Mouse (Mus musculus): ENCODE results near the gene Prkce.

Prkce gene

GRCm38 (mm10) chr17:86225488-86226186, 58.1 kb downstream of the Prkce start:
- DNase-seq (ENCODE audit: low spot score in 2 of 2) = no peak

GRCm38 (mm10) chr17:86226198-86226597, 58.6 kb downstream of the Prkce start:
- no peak for DNase-seq (ENCODE audit: low spot score in 2 of 2)

GRCm38 (mm10) chr17:86226635-86227034, 59.0 kb downstream of the Prkce start:
- DNase-seq (ENCODE audit: low spot score in 2 of 2) = no peak

- DNase-seq (ENCODE audit: low spot score in 2 of 2) = no peak
Observed at GRCm38 (mm10) chr17:86227389-86227788, 59.8 kb downstream of the Prkce start.

DNA sequence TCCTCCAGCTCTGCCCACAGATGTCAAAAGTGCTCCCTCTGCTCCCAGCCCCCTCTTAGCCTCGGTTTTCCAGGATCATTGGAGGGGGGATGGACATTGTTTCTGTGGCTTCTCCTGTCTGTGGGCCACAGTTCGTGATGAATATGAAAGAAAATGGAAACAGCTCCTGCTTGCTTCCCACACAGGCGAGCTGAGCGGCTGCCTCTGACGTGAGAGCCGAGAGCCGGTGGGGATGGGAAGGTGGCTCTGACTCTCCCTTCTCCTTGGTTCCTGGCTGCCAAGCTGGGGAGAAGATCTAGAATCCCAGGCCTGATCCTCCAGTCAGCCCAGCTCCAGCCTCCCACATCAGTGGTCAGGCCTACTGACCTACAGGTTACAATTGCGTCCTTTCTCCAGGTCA, 61.3 kb downstream of the Prkce start:
- DNase-seq (ENCODE audit: low spot score in 2 of 2) = no peak

DNA sequence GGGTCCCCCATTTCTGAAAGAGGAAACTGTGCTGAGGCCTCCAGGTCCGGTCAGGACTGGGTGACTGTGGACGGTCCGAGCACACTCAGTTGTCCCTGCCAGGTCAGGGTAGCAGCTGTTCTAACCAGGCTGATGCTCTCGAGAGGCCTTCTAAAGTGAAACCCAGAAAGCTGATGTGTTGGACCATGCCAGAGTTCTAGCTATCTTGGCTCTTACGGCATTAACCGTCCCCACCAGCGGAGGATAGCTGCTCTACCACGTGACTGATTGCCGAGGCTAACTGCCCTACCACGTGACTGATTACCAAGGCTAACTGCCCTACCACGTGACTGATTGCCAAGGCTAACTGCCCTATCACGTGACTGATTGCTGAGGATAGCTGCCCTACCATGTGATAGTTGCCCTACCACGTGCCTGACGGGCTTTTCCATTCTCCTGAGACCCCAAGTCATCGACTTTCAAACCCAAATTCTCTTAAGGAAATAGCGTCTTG, 62.6 kb downstream of the Prkce start:
- DNase-seq (ENCODE audit: low spot score in 2 of 2) = no peak

GRCm38 (mm10) chr17:86231741-86232179, 64.2 kb downstream of the Prkce start:
- peak; percentile 47 to 79 for DNase-seq (ENCODE audit: low spot score in 2 of 2)

- DNase-seq (ENCODE audit: low spot score in 2 of 2) = no peak
Observed at GRCm38 (mm10) chr17:86232248-86232647, 64.7 kb downstream of the Prkce start.

DNA sequence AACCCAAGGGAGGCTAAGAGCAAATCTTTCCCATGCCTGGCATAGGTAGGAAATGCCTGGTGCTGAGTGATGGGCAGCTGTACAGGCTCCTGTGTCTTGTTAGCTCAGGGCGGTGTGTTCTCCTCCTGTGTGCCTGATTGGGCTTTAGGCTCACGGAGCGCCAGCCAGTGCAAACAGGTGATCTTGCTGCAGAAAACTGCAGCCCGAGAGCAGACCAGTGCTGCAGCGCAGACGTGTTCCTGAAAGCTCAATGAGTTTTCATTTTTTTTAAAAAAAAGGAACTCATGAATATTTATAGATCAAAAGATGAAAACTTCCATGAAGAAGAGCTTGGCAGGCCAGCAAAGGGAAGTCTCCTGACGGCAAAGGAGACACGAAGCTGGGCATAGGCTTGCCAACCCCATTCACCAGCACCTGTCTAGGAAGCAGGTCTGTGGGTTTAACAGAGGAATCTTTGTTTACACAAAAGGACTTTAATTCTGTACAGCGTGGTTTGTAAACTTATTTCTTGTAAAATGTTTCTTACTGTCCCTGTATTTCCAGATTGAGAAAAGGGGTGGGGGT, 67.1 kb downstream of the Prkce start:
- no peak for DNase-seq (ENCODE audit: low spot score in 2 of 2)

GRCm38 (mm10) chr17:86236026-86236712, 68.6 kb downstream of the Prkce start:
- DNase-seq (ENCODE audit: low spot score in 2 of 2) = peak in 1 of 2 experiments; percentile 73

- no peak for DNase-seq (ENCODE audit: low spot score in 2 of 2)
Observed at GRCm38 (mm10) chr17:86236861-86237763, 69.5 kb downstream of the Prkce start.

GRCm38 (mm10) chr17:86242291-86242690, 74.7 kb downstream of the Prkce start:
- DNase-seq (ENCODE audit: low spot score in 2 of 2) = no peak

DNA sequence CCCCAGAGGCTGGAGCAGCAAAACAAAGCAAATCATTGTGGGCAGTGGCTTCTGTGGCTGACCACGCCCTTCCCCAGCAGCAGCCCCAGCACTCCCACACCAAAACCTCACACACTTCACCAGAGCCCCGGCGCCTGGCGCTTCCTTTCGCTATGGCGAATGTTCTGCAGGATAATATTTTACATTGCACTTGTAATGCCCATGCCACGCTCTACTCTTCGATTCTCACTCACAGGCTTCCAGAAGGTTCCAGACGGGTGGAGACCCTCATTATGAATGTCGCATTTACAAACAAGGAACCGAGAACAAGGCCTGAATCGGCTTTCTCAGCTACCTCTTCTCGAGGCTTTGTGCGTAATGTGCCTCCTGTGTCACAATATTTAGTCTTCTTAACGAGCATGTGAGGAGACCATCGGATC, 75.5 kb downstream of the Prkce start:
- DNase-seq (ENCODE audit: low spot score in 2 of 2) = no peak

- no peak for DNase-seq (ENCODE audit: low spot score in 2 of 2)
Observed at GRCm38 (mm10) chr17:86244397-86244796, 76.8 kb downstream of the Prkce start.

DNA sequence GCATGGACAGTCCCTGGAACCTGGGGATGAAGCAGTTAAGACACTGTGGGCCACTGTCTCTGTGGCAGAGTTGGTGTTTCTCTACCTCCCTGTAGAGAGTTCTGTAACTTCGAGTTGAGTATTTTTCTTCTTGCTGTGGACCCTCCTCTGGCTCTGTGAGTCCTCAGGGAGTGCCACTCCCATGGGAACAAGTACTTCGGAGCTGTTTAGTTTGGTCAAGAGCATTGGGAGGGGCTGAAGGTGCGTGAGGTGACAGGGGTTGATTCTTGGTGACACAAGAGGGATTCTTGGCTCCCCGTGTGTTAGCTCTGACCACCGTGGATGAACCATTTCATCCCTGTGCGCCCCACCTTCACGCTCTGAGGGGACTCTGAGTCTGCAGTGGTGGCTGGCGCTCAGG, 81.2 kb downstream of the Prkce start:
- DNase-seq (ENCODE audit: low spot score in 2 of 2) = no peak

GRCm38 (mm10) chr17:86249499-86250405, 82.2 kb downstream of the Prkce start:
- DNase-seq (ENCODE audit: low spot score in 2 of 2) = no peak

- no peak for DNase-seq (ENCODE audit: low spot score in 2 of 2)
Observed at GRCm38 (mm10) chr17:86250406-86250905, 82.9 kb downstream of the Prkce start.

GRCm38 (mm10) chr17:86253884-86254283, 86.3 kb downstream of the Prkce start:
- DNase-seq (ENCODE audit: low spot score in 2 of 2) = no peak

- DNase-seq (ENCODE audit: low spot score in 2 of 2) = peak; percentile 67 to 95
Observed at GRCm38 (mm10) chr17:86254285-86254684, 86.7 kb downstream of the Prkce start.

DNA sequence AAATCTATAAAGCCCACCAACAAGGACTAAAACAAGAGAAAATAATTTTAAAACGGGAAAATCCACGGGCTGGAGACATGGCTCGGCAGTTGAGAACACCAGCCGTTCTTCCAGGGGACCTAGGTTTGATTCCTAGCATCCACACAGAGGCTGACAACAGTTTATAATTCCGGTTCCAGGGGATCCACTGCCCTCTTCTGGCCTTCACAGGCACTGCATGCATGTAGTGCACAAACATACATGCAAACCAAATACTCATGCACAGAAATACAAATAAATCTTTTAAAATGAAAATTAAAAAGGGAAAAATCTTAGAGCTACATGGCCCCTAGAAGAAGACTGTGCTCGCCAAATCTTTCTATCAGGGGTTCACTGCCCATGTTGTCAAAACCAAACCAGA, 87.4 kb downstream of the Prkce start:
- no peak for DNase-seq (ENCODE audit: low spot score in 2 of 2)
